Mouse (Mus musculus): ENCODE measurements around the gene Zfr. TPM values are rescaled to one million over a fixed set of nuclear protein-coding genes. Genes with fewer than 3 reads are reported as not detected.

Gene Zfr
- total and polyA plus RNA-seq, 3 experiments: 65.3 to 421 (median 77.6) TPM

DNA sequence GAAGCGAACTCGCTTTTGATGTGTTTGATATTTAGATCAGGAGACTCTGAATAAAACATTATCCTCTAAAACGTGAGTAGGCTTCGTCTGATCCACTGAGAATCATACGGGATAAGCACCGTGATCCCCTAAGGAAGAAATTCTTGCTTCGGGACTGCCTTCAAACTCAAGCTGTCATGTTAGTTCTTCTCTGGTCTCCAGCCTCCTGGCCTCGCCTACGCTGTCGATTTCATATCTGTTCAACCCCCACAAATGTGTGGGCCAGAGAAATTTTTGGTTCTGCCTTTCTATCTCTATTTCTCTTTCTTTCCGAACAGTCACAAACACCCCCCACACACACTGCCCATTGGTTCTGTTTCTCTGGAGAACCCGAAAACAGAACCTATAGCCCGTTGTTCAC lies 35.3 kb upstream of the Zfr start:
- ATAC-seq (ENCODE audit: extremely low read depth, insufficient number of reproducible peaks, low FRiP score, poor library complexity, severe bottlenecking) (no peak), DNase-seq (ENCODE audit: low spot score) (no peak)
- peaks cover 3% of the 10 kb centered on the region for H3K4me1 ChIP-seq (ENCODE audit: insufficient read depth, low read depth, low read length)
- TF ChIP-seq POLR2AphosphoS5 (IDR thresholded peaks at IDR 0.05; ENCODE audit: insufficient replicate concordance, low read depth, low read length) (no peak), CTCF (IDR thresholded peaks at IDR 0.05; ENCODE audit: low read depth, low read length) (no peak), TAL1 (conservative IDR thresholded peaks at IDR 0.05; ENCODE audit: low read depth, low read length) (no peak), GATA1 (IDR thresholded peaks at IDR 0.05; ENCODE audit: borderline replicate concordance, low read length) (no peak), GATA2 (IDR thresholded peaks at IDR 0.05; ENCODE audit: borderline replicate concordance, low read depth, low read length) (no peak)
- H3K36me3 ChIP-seq (replicated peaks): no peaks in the 10 kb centered on the region
- peaks cover 29% of the 10 kb centered on the region for H3K27me3 ChIP-seq (ENCODE audit: insufficient read depth, low read length)
- no peak overlapping the region for H3K4me3 ChIP-seq (ENCODE audit: low read depth, low read length)
- no peaks in the 10 kb centered on the region for H3K9me3 ChIP-seq (replicated peaks)

DNA sequence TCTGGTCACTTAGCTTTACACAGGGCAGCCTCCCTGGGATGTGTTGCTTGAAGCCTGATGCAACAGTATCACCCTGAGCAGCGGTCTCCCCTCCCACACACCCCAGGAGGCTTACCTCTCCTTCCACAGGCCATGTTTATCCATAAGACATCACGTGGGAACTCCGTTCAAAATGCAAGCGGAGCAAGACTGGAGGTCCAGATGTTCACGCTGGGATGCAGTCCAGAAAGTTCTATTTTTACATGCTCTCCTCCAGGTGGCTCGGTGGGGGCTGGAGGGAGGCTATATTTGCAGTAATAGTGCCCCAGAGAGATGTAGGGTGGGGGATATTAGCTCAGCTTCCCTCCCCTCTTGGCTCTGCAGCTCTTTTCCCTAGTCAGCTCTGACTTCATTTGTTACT lies 33.5 kb upstream of the Zfr start:
- no peak for TF ChIP-seq CTCF (IDR thresholded peaks at IDR 0.05; ENCODE audit: low read depth, low read length)
- TF ChIP-seq GATA1 (IDR thresholded peaks at IDR 0.05; ENCODE audit: borderline replicate concordance, low read length): no peak
- no peak for TF ChIP-seq POLR2AphosphoS5 (IDR thresholded peaks at IDR 0.05; ENCODE audit: insufficient replicate concordance, low read depth, low read length)
- TF ChIP-seq TAL1 (conservative IDR thresholded peaks at IDR 0.05; ENCODE audit: low read depth, low read length): no peak
- no peak for TF ChIP-seq GATA2 (IDR thresholded peaks at IDR 0.05; ENCODE audit: borderline replicate concordance, low read depth, low read length)
- no peak for ATAC-seq (ENCODE audit: extremely low read depth, insufficient number of reproducible peaks, low FRiP score, poor library complexity, severe bottlenecking)
- Histone ChIP-seq H3K9me3 (replicated peaks) (no peaks in the 10 kb centered on the region), H3K36me3 (replicated peaks) (no peaks in the 10 kb centered on the region), H3K4me3 (ENCODE audit: low read depth, low read length) (no peak overlapping the region), H3K27me3 (ENCODE audit: insufficient read depth, low read length) (peaks cover 36% of the 10 kb centered on the region), H3K4me1 (ENCODE audit: insufficient read depth, low read depth, low read length) (peaks cover 3% of the 10 kb centered on the region)
- no peak for DNase-seq (ENCODE audit: low spot score)

DNA sequence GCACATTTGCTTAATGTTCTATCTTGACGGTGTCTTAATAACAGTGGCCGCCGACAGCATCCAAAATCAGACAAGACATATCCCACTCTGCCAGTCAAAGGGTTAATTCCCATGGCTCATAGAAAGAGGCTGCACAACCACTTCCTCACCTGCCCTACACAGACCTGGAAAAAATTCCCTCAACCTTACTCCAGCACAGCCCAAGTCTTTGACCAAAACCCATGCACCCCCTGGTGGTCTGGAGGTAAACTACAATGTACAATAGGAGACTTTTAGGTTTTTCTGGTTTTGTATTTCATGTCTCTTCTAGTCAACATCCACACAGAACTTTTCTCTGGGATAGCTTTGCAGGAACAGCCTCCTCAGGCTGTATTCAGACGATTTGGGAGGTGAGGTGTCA lies 32.8 kb upstream of the Zfr start:
- TF ChIP-seq POLR2AphosphoS5 (IDR thresholded peaks at IDR 0.05; ENCODE audit: insufficient replicate concordance, low read depth, low read length) (no peak), CTCF (IDR thresholded peaks at IDR 0.05; ENCODE audit: low read depth, low read length) (peak; percentile 44; the same call in 1 of the 2 replicates)
- Histone ChIP-seq H3K4me3 (ENCODE audit: low read depth, low read length) (no peak overlapping the region), H3K9me3 (replicated peaks) (no peaks in the 10 kb centered on the region), H3K36me3 (replicated peaks) (no peaks in the 10 kb centered on the region), H3K27me3 (ENCODE audit: insufficient read depth, low read length) (peaks cover 32% of the 10 kb centered on the region), H3K4me1 (ENCODE audit: insufficient read depth, low read depth, low read length) (peaks cover 3% of the 10 kb centered on the region)
- ATAC-seq (ENCODE audit: extremely low read depth, insufficient number of reproducible peaks, low FRiP score, poor library complexity, severe bottlenecking): no peak
- peak; percentile 9 for DNase-seq (ENCODE audit: low spot score)

DNA sequence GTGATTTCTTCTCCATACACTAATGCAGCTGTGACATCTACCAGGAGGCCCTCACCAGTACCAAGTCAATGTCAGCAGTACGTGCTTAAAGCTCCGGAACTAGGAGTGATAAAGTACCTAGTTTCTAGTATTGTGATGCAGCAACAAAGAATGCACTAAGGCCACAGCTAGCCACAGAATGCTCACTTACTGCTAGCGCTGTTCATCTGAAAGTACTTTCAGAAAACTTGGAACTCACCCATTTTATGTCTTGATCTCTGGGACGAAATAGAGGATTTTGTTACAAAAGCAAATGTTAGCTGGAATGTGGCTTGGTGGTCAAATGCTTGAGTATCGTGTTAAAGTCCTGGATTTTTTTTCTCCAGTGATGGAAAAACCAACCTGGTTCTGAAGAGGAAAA lies 30.0 kb upstream of the Zfr start:
- H3K4me1 ChIP-seq (ENCODE audit: insufficient read depth, low read depth, low read length): peaks cover 9% of the 10 kb centered on the region
- peaks cover 28% of the 10 kb centered on the region for H3K27me3 ChIP-seq (ENCODE audit: insufficient read depth, low read length)
- TF ChIP-seq POLR2AphosphoS5 (IDR thresholded peaks at IDR 0.05; ENCODE audit: insufficient replicate concordance, low read depth, low read length) (no peak), GATA1 (IDR thresholded peaks at IDR 0.05; ENCODE audit: borderline replicate concordance, low read length) (no peak), CTCF (IDR thresholded peaks at IDR 0.05; ENCODE audit: low read depth, low read length) (no peak), GATA2 (IDR thresholded peaks at IDR 0.05; ENCODE audit: borderline replicate concordance, low read depth, low read length) (no peak), TAL1 (conservative IDR thresholded peaks at IDR 0.05; ENCODE audit: low read depth, low read length) (no peak)
- ATAC-seq (ENCODE audit: extremely low read depth, insufficient number of reproducible peaks, low FRiP score, poor library complexity, severe bottlenecking) (no peak), DNase-seq (ENCODE audit: low spot score) (no peak)
- no peak overlapping the region for H3K4me3 ChIP-seq (ENCODE audit: low read depth, low read length)
- no peaks in the 10 kb centered on the region for H3K9me3 ChIP-seq (replicated peaks)
- H3K36me3 ChIP-seq (replicated peaks): no peaks in the 10 kb centered on the region

DNA sequence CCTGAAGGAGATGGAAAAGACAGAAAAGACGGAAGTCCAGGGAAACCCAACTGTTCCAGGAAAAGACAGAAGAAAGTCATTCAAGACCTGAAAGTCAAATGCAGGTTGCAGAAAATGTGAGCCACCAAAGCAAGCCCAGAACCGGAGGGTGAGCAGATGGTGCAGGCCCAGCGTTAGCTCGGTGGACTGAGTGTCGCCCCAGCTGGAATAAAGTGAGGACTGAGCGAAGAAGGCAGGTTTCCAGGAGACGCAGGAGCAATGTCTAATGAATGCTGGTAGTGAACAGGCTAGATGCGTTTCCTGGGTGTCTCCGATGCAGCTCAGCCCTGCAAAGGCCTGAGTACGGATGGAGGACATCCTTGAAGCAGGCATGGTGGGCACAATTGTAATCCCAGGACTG lies 29.5 kb upstream of the Zfr start:
- Histone ChIP-seq H3K36me3 (replicated peaks) (no peaks in the 10 kb centered on the region), H3K4me1 (ENCODE audit: insufficient read depth, low read depth, low read length) (peaks cover 9% of the 10 kb centered on the region), H3K4me3 (ENCODE audit: low read depth, low read length) (no peak overlapping the region), H3K27me3 (ENCODE audit: insufficient read depth, low read length) (peaks cover 28% of the 10 kb centered on the region), H3K9me3 (replicated peaks) (no peaks in the 10 kb centered on the region)
- ATAC-seq (ENCODE audit: extremely low read depth, insufficient number of reproducible peaks, low FRiP score, poor library complexity, severe bottlenecking) (no peak), DNase-seq (ENCODE audit: low spot score) (no peak)
- TF ChIP-seq POLR2AphosphoS5 (IDR thresholded peaks at IDR 0.05; ENCODE audit: insufficient replicate concordance, low read depth, low read length) (no peak), TAL1 (conservative IDR thresholded peaks at IDR 0.05; ENCODE audit: low read depth, low read length) (no peak), GATA2 (IDR thresholded peaks at IDR 0.05; ENCODE audit: borderline replicate concordance, low read depth, low read length) (no peak), GATA1 (IDR thresholded peaks at IDR 0.05; ENCODE audit: borderline replicate concordance, low read length) (no peak), CTCF (IDR thresholded peaks at IDR 0.05; ENCODE audit: low read depth, low read length) (no peak)

DNA sequence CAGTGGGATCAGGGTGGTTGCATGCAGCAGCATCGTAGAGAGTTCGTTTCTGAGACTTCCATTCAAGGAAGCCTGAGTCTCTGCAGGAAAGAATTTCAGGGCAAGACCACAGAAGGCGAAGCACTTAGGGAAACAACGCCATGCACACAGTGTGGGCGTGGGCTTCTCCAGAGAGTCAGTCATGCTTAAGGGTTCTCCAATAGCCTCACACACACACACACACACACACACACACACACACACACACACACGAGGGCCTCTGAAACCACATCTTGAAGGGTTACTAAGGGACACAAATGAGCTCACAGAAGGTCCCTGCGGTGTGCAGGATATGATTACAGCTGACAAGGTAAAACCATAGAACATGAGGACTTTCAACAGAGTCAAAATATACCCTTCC lies 27.5 kb upstream of the Zfr start:
- ATAC-seq (ENCODE audit: extremely low read depth, insufficient number of reproducible peaks, low FRiP score, poor library complexity, severe bottlenecking): no peak
- H3K27me3 ChIP-seq (ENCODE audit: insufficient read depth, low read length): peaks cover 21% of the 10 kb centered on the region
- H3K4me1 ChIP-seq (ENCODE audit: insufficient read depth, low read depth, low read length): peaks cover 9% of the 10 kb centered on the region
- no peaks in the 10 kb centered on the region for H3K36me3 ChIP-seq (replicated peaks)
- H3K4me3 ChIP-seq (ENCODE audit: low read depth, low read length): no peak overlapping the region
- no peak for DNase-seq (ENCODE audit: low spot score)
- TF ChIP-seq GATA2 (IDR thresholded peaks at IDR 0.05; ENCODE audit: borderline replicate concordance, low read depth, low read length) (no peak), GATA1 (IDR thresholded peaks at IDR 0.05; ENCODE audit: borderline replicate concordance, low read length) (no peak), TAL1 (conservative IDR thresholded peaks at IDR 0.05; ENCODE audit: low read depth, low read length) (no peak), CTCF (IDR thresholded peaks at IDR 0.05; ENCODE audit: low read depth, low read length) (no peak), POLR2AphosphoS5 (IDR thresholded peaks at IDR 0.05; ENCODE audit: insufficient replicate concordance, low read depth, low read length) (no peak)
- no peaks in the 10 kb centered on the region for H3K9me3 ChIP-seq (replicated peaks)

Measured in G1E (cell line).